Mouse (Mus musculus) ES-Bruce4 (cell line): ENCODE results near the gene Mex3a.
A peak's percentile ranks its signal among the peaks of the same experiment; 100 is the strongest.

Source experiments
- CTCF ChIP-seq: IDR thresholded peaks from one replicate; pipeline ENCODE4 v1.8.1; 2011; ENCODE audit warnings: low read depth, low read length
- POLR2A ChIP-seq: IDR thresholded peaks from one replicate; pipeline ENCODE4 v1.8.1; 2011; ENCODE audit warnings: low read length; ENCODE audit not compliant: insufficient read depth

DNA sequence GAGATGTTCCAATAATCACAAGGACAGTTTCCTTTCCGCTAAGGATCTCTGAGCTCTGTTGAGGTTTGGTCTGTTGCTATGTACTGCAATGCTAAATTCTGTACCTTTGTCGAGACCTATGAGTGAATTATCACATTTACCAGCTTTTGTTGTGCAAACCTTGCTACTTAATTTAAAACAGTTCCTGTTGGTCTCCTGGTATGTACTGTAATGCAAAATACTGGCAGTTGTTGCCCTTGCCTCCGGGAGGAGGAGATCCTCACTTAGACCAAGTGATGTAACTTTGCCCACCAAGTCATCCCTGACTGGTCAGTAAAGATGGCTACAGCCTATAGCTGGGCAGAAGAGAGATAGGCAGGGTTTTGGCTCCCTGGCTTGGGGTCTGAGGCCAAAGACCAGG is 43.3 kb downstream of the Mex3a start, which contains the start of gene Ssr2:
- no peak for TF ChIP-seq CTCF
- peak; percentile 13 for TF ChIP-seq POLR2A
